Mouse (Mus musculus) limb, embryonic 15.5 days (tissue): Measurements from ENCODE around the gene Atp2c2. TPM values are rescaled to one million over a fixed set of nuclear protein-coding genes. Genes with fewer than 3 reads are reported as not detected.

Experiments used
- ATAC-seq: fragments of 200-750 bp; cut with Nextera tagmentation; 2 replicates; pipeline ENCODE4 v1.8.0; 2017; ENCODE audit warnings: low read depth, moderate TSS enrichment; ENCODE audit not compliant: insufficient number of reproducible peaks, low FRiP score, low TSS enrichment
- H3K27ac ChIP-seq: fragments of 300-500 bp; sonication (generic); 2 replicates; pipeline ENCODE4 v1.5.1; 2015; ENCODE audit warnings: moderate library complexity, mild to moderate bottlenecking, inconsistent platforms
- H3K27me3 ChIP-seq: fragments of 300-500 bp; sonication (generic); 2 replicates; pipeline ENCODE4 v1.6.1; 2015; ENCODE audit warnings: inconsistent platforms
- H3K36me3 ChIP-seq: fragments of 300-500 bp; sonication (generic); 2 replicates; pipeline ENCODE4 v1.6.1; 2015; ENCODE audit warnings: inconsistent platforms
- H3K4me1 ChIP-seq: fragments of 300-500 bp; sonication (generic); 2 replicates; pipeline ENCODE4 v1.6.1; 2015; ENCODE audit warnings: inconsistent platforms
- H3K4me2 ChIP-seq: fragments of 300-500 bp; sonication (generic); 2 replicates; pipeline ENCODE4 v1.6.1; 2015; ENCODE audit warnings: mild to moderate bottlenecking, inconsistent platforms
- H3K4me3 ChIP-seq: fragments of 300-500 bp; sonication (generic); 2 replicates; pipeline ENCODE4 v1.5.1; 2015; ENCODE audit warnings: mild to moderate bottlenecking, inconsistent platforms
- H3K9ac ChIP-seq: fragments of 300-500 bp; sonication (generic); 2 replicates; pipeline ENCODE4 v1.6.1; 2015; ENCODE audit warnings: inconsistent platforms
- H3K9me3 ChIP-seq: fragments of 300-500 bp; sonication (generic); 2 replicates; pipeline ENCODE4 v1.6.1; 2016; ENCODE audit warnings: inconsistent platforms
- WGBS: fragments of 180-500 bp; shearing (Covaris S2); methylation state at CpG from one replicate; pipeline ENCODE4 v1.1.7; 2015; 5-methylcytosine and 5-hydroxymethylcytosine counted together
- polyA plus RNA-seq: library from polyadenylated mRNA; unstranded; fragments of >200 nt; fragmentation: Nextera tagmentation; extraction: Ambion mirVana; gene quantifications from 2 replicates; pipeline ENCODE4 v1.2.1, GENCODE M21; 2015

Gene Atp2c2
- polyA plus RNA-seq, 1 experiment from 2014 or later = 5.8 TPM

DNA sequence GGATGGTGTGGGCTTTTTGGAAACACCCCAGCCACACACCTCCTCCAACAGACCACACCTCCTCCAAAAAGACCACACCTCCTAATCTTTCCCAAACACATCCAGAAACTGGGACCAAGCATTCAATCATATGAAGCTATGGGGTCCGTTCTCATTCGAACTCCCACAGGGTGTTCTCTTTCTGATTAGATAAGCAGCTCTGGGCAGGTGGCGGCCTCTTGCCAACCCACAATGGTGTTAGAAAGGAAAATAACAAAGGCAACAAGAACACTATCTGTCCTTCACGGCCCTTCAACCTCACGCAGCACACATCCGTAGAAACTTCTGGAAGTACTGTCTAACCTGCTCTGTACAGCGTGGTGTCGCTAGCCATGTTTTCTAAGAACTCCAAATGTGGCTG, 27.3 kb downstream of the Atp2c2 start:
- ATAC-seq = no peak
- no peaks in the 10 kb centered on the region for H3K9me3 ChIP-seq

DNA sequence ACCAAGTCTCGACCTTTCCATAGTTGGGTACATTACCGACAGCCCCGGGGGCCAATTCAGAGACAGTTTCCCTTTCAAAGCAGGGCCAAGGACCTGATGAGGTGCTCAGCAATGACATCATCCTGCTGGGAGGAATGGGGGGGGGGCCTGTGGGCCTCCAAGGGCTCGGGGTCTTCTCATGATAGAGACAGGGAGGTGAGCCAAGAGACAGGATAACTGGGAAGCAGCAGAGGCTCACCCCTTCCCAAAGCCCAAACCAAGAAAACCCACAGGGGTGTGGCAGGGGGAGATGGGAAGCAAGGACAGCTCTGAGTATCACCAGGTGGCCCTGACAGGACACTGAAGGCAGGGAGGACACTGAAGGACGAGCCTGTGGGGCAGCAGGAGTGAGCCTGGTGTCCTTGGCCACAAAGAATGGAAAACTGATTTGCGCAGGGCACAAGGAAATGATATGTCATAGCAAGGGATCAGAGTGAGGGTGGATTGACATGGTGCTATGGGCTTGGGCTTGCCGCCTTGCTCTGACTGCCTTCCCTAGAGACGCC, 28.6 kb downstream of the Atp2c2 start:
- Histone ChIP-seq H3K27ac (no peak overlapping the region), H3K9me3 (no peaks in the 10 kb centered on the region), H3K4me2 (no peak overlapping the region), H3K36me3 (no peaks in the 10 kb centered on the region), H3K4me3 (no peak overlapping the region), H3K9ac (no peak overlapping the region), H3K4me1 (no peaks in the 10 kb centered on the region), H3K27me3 (no peaks in the 10 kb centered on the region)
- ATAC-seq = no peak
- 84% methylated on average over 8 of the region's 8 CpGs for WGBS

More for the DNA sequence above, 27.3 kb downstream of the Atp2c2 start:
- no peak overlapping the region for H3K4me3 ChIP-seq
- no peaks in the 10 kb centered on the region for H3K27me3 ChIP-seq
- 92% methylated on average over 8 of the region's 8 CpGs for WGBS
- H3K27ac ChIP-seq = no peak overlapping the region
- H3K36me3 ChIP-seq = no peaks in the 10 kb centered on the region
- no peak overlapping the region for H3K4me2 ChIP-seq
- no peaks in the 10 kb centered on the region for H3K4me1 ChIP-seq
- H3K9ac ChIP-seq = no peak overlapping the region

GRCm38 (mm10) chr8:119732072-119732471, 32.3 kb downstream of the Atp2c2 start:
- Histone ChIP-seq H3K9ac (no peak overlapping the region), H3K27me3 (no peaks in the 10 kb centered on the region), H3K4me2 (no peak overlapping the region), H3K27ac (no peak overlapping the region), H3K9me3 (no peaks in the 10 kb centered on the region), H3K4me1 (no peaks in the 10 kb centered on the region), H3K36me3 (no peaks in the 10 kb centered on the region), H3K4me3 (no peak overlapping the region)
- WGBS = 87% methylated on average over 13 of the region's 13 CpGs
- ATAC-seq = no peak

- Histone ChIP-seq H3K27me3 (no peaks in the 10 kb centered on the region), H3K27ac (no peak overlapping the region), H3K9ac (no peak overlapping the region), H3K4me1 (no peaks in the 10 kb centered on the region; the same call in 1 of the 2 replicates), H3K4me3 (no peak overlapping the region), H3K36me3 (no peaks in the 10 kb centered on the region), H3K9me3 (no peaks in the 10 kb centered on the region), H3K4me2 (no peak overlapping the region)
- ATAC-seq = no peak
- WGBS = 89% methylated on average over 10 of the region's 10 CpGs
These were observed 36.6 kb downstream of the Atp2c2 start for GRCm38 (mm10) chr8:119736348-119736917.

- no peaks in the 10 kb centered on the region; the same call in 1 of the 2 replicates for H3K4me1 ChIP-seq
- ATAC-seq = no peak
- no peaks in the 10 kb centered on the region for H3K36me3 ChIP-seq
- H3K9ac ChIP-seq = no peak overlapping the region
- no peak overlapping the region for H3K4me2 ChIP-seq
- no peaks in the 10 kb centered on the region for H3K27me3 ChIP-seq
- H3K4me3 ChIP-seq = no peak overlapping the region
- no peaks in the 10 kb centered on the region for H3K9me3 ChIP-seq
- no peak overlapping the region for H3K27ac ChIP-seq
- 79% methylated on average over 11 of the region's 11 CpGs for WGBS
These were observed 37.5 kb downstream of the Atp2c2 start for GRCm38 (mm10) chr8:119737093-119737900.

DNA sequence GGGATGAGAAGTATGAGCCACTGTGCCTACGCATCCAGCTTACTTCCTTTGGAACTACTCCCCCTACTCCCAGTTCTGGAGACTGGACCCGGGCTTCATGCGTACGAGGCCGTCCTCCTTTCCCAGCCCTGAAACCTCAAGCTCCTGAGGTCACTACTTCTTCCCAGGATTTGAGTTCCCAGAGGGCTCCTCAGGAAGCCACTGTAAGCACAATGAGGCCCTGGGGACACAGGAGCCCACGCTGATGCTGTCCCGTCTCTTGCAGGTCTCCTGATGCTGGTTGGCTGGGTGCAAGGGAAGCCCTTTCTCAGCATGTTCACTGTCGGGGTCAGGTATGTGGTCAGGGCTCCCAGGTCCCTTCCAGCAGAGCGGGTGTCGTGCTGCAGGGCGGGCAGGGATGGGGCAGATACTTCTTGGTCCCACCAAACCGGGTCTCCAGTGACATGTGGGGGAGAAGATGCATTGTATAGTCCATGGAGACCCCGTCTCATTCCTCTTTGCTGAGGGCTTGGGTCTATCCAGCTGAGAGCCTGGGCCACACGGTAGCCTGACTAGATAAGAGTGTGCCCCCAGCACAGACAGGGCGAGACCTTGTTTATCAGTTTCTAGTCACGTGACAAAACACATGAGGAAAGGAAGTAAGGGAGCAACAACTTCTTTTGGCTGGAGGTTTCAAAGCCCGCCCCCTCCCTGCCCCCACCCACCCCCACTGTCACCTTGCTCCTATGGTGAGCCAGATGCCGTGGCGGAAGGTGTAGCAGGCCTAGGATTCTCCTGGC, 38.5 kb downstream of the Atp2c2 start:
- no peak overlapping the region for H3K4me3 ChIP-seq
- H3K27me3 ChIP-seq = no peaks in the 10 kb centered on the region
- no peak overlapping the region for H3K4me2 ChIP-seq
- 72% methylated on average over 19 of the region's 19 CpGs for WGBS
- no peaks in the 10 kb centered on the region for H3K36me3 ChIP-seq
- no peak overlapping the region for H3K27ac ChIP-seq
- H3K9ac ChIP-seq = no peak overlapping the region
- H3K9me3 ChIP-seq = no peaks in the 10 kb centered on the region
- no peak for ATAC-seq
- H3K4me1 ChIP-seq = peaks cover 4% of the 10 kb centered on the region; the same call in 1 of the 2 replicates

DNA sequence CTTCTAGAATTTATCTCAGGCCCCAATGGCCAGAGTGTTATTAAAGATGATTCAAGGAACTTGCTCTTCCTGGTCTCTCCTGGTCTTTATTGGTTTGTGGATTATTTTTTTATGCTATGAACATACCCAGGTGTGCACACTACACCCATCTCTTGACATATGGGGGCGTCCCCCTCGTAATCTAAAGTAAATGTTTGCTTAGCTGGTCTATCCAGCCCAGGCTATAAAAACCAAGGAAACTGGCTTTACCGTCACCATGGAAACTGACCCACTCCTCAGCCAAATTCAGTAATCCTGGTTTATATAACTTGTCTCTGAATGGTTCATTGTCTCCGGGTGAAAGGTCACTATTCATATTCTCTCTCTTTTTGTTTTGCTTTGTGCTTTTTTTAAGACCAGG, 40.8 kb downstream of the Atp2c2 start:
- H3K4me2 ChIP-seq = no peak overlapping the region
- no peaks in the 10 kb centered on the region for H3K36me3 ChIP-seq
- ATAC-seq = no peak
- peaks cover 8% of the 10 kb centered on the region; the same call in 1 of the 2 replicates for H3K4me1 ChIP-seq
- H3K4me3 ChIP-seq = no peak overlapping the region
- no peak overlapping the region for H3K27ac ChIP-seq
- no peaks in the 10 kb centered on the region for H3K9me3 ChIP-seq
- no peaks in the 10 kb centered on the region for H3K27me3 ChIP-seq
- WGBS = 56% methylated on average over 4 of the region's 4 CpGs
- H3K9ac ChIP-seq = no peak overlapping the region

DNA sequence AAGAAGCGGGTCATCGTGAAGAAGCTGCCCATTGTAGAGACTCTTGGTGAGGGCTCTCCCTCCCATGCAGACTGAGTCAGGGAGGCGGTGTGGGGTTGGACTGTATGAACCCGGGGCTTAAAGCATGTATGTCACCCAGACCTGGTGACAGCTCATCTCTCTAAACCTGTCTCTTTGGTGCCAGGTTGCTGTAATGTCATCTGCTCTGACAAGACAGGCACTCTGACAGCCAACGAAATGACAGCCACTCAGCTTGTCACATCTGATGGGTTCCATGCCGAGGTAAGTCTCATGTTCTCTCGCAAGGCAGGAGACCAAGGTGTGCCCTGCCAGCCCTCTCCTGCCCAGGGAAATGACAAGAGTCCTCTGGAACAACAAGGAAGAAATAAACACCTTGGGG, 42.6 kb downstream of the Atp2c2 start:
- H3K4me1 ChIP-seq = peaks cover 8% of the 10 kb centered on the region; the same call in 1 of the 2 replicates
- 86% methylated on average over 7 of the region's 7 CpGs for WGBS
- no peak for ATAC-seq
- H3K9ac ChIP-seq = no peak overlapping the region
- no peak overlapping the region for H3K4me3 ChIP-seq
- H3K9me3 ChIP-seq = no peaks in the 10 kb centered on the region
- no peaks in the 10 kb centered on the region for H3K36me3 ChIP-seq
- no peak overlapping the region for H3K4me2 ChIP-seq
- H3K27me3 ChIP-seq = no peaks in the 10 kb centered on the region
- H3K27ac ChIP-seq = no peak overlapping the region

DNA sequence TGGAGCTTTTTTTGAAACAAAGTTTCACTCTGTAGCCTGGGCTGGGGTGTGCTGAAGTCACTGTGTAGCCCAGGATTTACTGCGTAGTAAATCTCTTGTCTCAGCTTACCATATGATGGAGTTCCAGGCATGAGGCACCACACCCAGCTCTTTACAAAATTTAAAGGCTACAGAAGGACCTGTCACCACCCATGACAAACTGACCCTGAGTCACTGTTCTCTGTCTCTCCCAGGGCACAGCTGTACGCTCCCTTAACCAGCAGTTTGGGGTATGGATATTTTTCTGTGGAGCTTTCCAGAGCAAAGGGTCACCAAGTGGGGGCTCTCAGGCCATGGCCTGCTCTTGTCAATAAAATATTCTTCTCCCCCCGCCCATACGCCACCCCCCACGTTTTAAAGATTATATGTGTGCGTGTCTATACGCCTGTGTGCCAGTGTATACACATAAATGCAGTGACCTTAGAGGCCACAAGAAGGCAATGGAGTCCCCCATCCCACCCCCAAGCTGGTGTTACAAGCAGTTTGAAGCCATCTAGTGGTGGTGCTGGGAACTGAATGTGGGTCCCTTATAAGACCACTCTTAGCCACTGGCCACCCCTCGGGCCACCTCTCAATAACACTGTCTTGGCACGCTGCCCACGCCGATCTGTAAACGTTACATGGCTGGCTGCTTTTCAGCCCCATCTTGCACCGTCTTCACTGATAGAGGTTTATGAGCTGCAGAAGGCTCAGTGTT, 43.6 kb downstream of the Atp2c2 start:
- Histone ChIP-seq H3K27ac (no peak overlapping the region), H3K4me2 (no peak overlapping the region), H3K4me1 (peaks cover 8% of the 10 kb centered on the region; the same call in 1 of the 2 replicates), H3K27me3 (no peaks in the 10 kb centered on the region), H3K4me3 (no peak overlapping the region), H3K9me3 (no peaks in the 10 kb centered on the region), H3K9ac (no peak overlapping the region), H3K36me3 (no peaks in the 10 kb centered on the region)
- no peak for ATAC-seq
- WGBS = 46% methylated on average over 13 of the region's 13 CpGs

DNA sequence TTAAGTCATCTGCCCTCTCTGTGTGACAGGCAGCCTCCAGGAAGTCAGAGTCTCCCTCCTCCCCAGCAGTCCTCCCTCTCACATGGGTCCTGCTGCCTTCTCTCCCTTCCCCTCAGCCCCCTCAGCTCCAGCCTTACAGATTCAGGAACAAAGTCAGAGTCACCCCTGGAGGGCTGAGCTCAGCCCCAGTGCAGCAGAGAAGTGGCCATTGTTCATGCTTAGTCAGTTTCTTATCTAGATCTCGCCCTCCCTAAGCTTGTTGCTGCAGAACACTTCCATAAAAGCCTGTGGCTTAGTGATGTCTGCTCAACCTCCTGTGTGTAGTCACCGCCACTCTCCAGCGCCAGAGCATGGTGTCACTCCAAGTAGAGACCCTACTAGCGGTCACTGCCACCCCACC, 44.8 kb downstream of the Atp2c2 start:
- Histone ChIP-seq H3K9me3 (no peaks in the 10 kb centered on the region), H3K27me3 (no peaks in the 10 kb centered on the region), H3K36me3 (no peaks in the 10 kb centered on the region), H3K27ac (no peak overlapping the region), H3K4me3 (no peak overlapping the region), H3K4me2 (no peak overlapping the region), H3K9ac (no peak overlapping the region), H3K4me1 (peaks cover 8% of the 10 kb centered on the region; the same call in 1 of the 2 replicates)
- WGBS = 87% methylated on average over 4 of the region's 4 CpGs
- ATAC-seq = no peak
